Mouse (Mus musculus): Measurements from ENCODE around the gene Fam71e2.

Gene Fam71e2

GRCm38 (mm10) chr7:4739041-4739543 is 32.0 kb downstream of the Fam71e2 start:
- no peak for DNase-seq

- DNase-seq: peak; percentile 52
Measured at GRCm38 (mm10) chr7:4732968-4733392, 38.1 kb downstream of the Fam71e2 start.

- DNase-seq: no peak
Measured at GRCm38 (mm10) chr7:4731090-4731489, 40.0 kb downstream of the Fam71e2 start.

GRCm38 (mm10) chr7:4725169-4725568 is 45.9 kb downstream of the Fam71e2 start, which contains the start of gene Tmem150b:
Tmem150b (minus strand) TSS chr7:4725249.
- DNase-seq: no peak

- DNase-seq: no peak
Measured at GRCm38 (mm10) chr7:4724359-4724758, 46.7 kb downstream of the Fam71e2 start.

GRCm38 (mm10) chr7:4723508-4723907 is 47.6 kb downstream of the Fam71e2 start:
- no peak for DNase-seq

- no peak for DNase-seq
Measured at GRCm38 (mm10) chr7:4719276-4719675, 51.8 kb downstream of the Fam71e2 start.

GRCm38 (mm10) chr7:4716955-4717354 is 54.1 kb downstream of the Fam71e2 start:
- no peak for DNase-seq

GRCm38 (mm10) chr7:4712594-4712993 is 58.5 kb downstream of the Fam71e2 start:
- no peak for DNase-seq

- DNase-seq: peak; percentile 61
Measured at GRCm38 (mm10) chr7:4705098-4705497, 66.0 kb downstream of the Fam71e2 start.

Data from liver (tissue).